Mouse (Mus musculus) CH12.LX (cell line): ENCODE measurements around the gene Itga2b. TPM values are rescaled to one million over a fixed set of nuclear protein-coding genes. Genes with fewer than 3 reads are reported as not detected.

Experiments
- DNase-seq: peaks from one replicate; pipeline ENCODE4 v3.0.0-alpha.2; 2013; ENCODE audit errors: extremely low read depth
- H3K27ac ChIP-seq: 2 replicates; pipeline ENCODE4 v1.5.1; 2012; ENCODE audit warnings: low read depth, mild to moderate bottlenecking, control low read depth, moderate library complexity; ENCODE audit not compliant: insufficient read depth
- H3K27me3 ChIP-seq: replicated peaks from 2 replicates; pipeline ENCODE3; 2012; ENCODE audit warnings: inconsistent platforms
- H3K36me3 ChIP-seq, 2 experiments: replicated peaks in 1 of 2; 2 replicates each; pipeline versions ENCODE3 to v1.6.1; 2012; ENCODE audit warnings: inconsistent platforms in 1 of 2, low read length in 1 of 2, mild to moderate bottlenecking in 1 of 2, mixed read lengths in 1 of 2, moderate library complexity in 1 of 2; ENCODE audit not compliant: control insufficient read depth in 1 of 2, insufficient read depth in 1 of 2
- H3K4me1 ChIP-seq, 2 experiments: 2 replicates each; pipeline ENCODE4 v1.6.1; 2012; ENCODE audit warnings: inconsistent platforms in 1 of 2, moderate library complexity in 1 of 2; ENCODE audit not compliant: insufficient read depth in 2 of 2, control insufficient read depth in 1 of 2
- H3K4me2 ChIP-seq: 2 replicates; pipeline ENCODE4 v1.6.1; 2012; ENCODE audit warnings: low read depth, mild to moderate bottlenecking, control low read depth; ENCODE audit not compliant: poor library complexity, insufficient read depth, severe bottlenecking
- H3K4me3 ChIP-seq, 3 experiments: fragments of 150-350 bp in 1 of 3; sonication (generic) in 1 of 3; replicated peaks in 1 of 3; 2 replicates each; pipeline versions ENCODE3 to v1.5.1; 2011 to 2012; ENCODE audit warnings: low read depth in 2 of 3, low read length in 2 of 3, mild to moderate bottlenecking in 2 of 3, moderate library complexity in 2 of 3, control low read depth in 1 of 3, improper control_type of control experiment in 1 of 3, inconsistent platforms in 1 of 3, mixed read lengths in 1 of 3; ENCODE audit not compliant: poor library complexity in 1 of 3
- H3K79me2 ChIP-seq: replicated peaks from 2 replicates; pipeline ENCODE4 v1.6.1; 2012; ENCODE audit warnings: mild to moderate bottlenecking, moderate library complexity; ENCODE audit not compliant: control insufficient read depth, poor library complexity, insufficient read depth, severe bottlenecking; ENCODE audit errors: extremely low read depth
- H3K9ac ChIP-seq: 2 replicates; pipeline ENCODE4 v1.6.1; 2012; ENCODE audit warnings: low read depth, mild to moderate bottlenecking, control low read depth, moderate library complexity; ENCODE audit not compliant: insufficient read depth
- H3K9me3 ChIP-seq: replicated peaks from 2 replicates; pipeline ENCODE3; 2012; ENCODE audit warnings: low read length, inconsistent platforms, mixed read lengths
- BHLHE40 ChIP-seq: IDR thresholded peaks from 2 replicates; pipeline ENCODE4 v1.6.1; 2011; ENCODE audit warnings: mild to moderate bottlenecking, low read depth, low read length, improper control_type of control experiment
- CHD1 ChIP-seq: IDR thresholded peaks from 2 replicates; pipeline ENCODE4 v1.6.1; 2012; ENCODE audit warnings: low read depth, low read length, improper control_type of control experiment, inconsistent platforms
- CHD2 ChIP-seq: IDR thresholded peaks from 2 replicates; pipeline ENCODE4 v1.6.1; 2011; ENCODE audit warnings: low read length, improper control_type of control experiment
- E2F4 ChIP-seq: IDR thresholded peaks from 2 replicates; pipeline ENCODE4 v1.6.1; 2011; ENCODE audit warnings: low read depth, low read length, improper control_type of control experiment; ENCODE audit not compliant: insufficient replicate concordance
- IRF4 ChIP-seq: IDR thresholded peaks from 2 replicates; pipeline ENCODE4 v1.6.1; 2014; ENCODE audit warnings: low read depth, mild to moderate bottlenecking, inconsistent platforms, low read length, improper control_type of control experiment
- JUND ChIP-seq: conservative IDR thresholded peaks from 2 replicates; pipeline ENCODE4 v1.6.1; 2011; ENCODE audit warnings: low read depth, low read length, improper control_type of control experiment
- MAFK ChIP-seq: IDR thresholded peaks from 2 replicates; pipeline ENCODE4 v1.6.1; 2011; ENCODE audit warnings: low read length, improper control_type of control experiment; ENCODE audit not compliant: insufficient replicate concordance
- MEF2A ChIP-seq: IDR thresholded peaks from 2 replicates; pipeline ENCODE4 v1.6.1; 2014; ENCODE audit warnings: low read depth, mild to moderate bottlenecking, inconsistent platforms, low read length, improper control_type of control experiment, borderline replicate concordance
- MXI1 ChIP-seq: IDR thresholded peaks from 2 replicates; pipeline ENCODE4 v1.6.1; 2011; ENCODE audit warnings: mild to moderate bottlenecking, low read depth, low read length, improper control_type of control experiment
- NELFE ChIP-seq: IDR thresholded peaks from 2 replicates; pipeline ENCODE4 v1.6.1; 2011; ENCODE audit warnings: low read depth, low read length, improper control_type of control experiment
- NRF1 ChIP-seq: IDR thresholded peaks from 2 replicates; pipeline ENCODE4 v1.6.1; 2014; ENCODE audit warnings: low read depth, mild to moderate bottlenecking, inconsistent platforms, low read length, improper control_type of control experiment, moderate library complexity
- POLR2AphosphoS2 ChIP-seq: IDR thresholded peaks from 2 replicates; pipeline ENCODE4 v1.6.1; 2011; ENCODE audit warnings: low read depth, low read length, improper control_type of control experiment
- RCOR1 ChIP-seq: conservative IDR thresholded peaks from 2 replicates; pipeline ENCODE4 v1.6.1; 2012; ENCODE audit warnings: low read depth, mild to moderate bottlenecking, inconsistent platforms, low read length, improper control_type of control experiment
- SIN3A ChIP-seq: IDR thresholded peaks from 2 replicates; pipeline ENCODE4 v1.6.1; 2012; ENCODE audit warnings: low read length, improper control_type of control experiment, inconsistent platforms
- TBP ChIP-seq: conservative IDR thresholded peaks from 2 replicates; pipeline ENCODE4 v1.6.1; 2011; ENCODE audit warnings: low read depth, low read length, improper control_type of control experiment
- UBTF ChIP-seq: IDR thresholded peaks from 2 replicates; pipeline ENCODE4 v1.6.1; 2012; ENCODE audit warnings: low read depth, mild to moderate bottlenecking, inconsistent platforms, low read length, improper control_type of control experiment, moderate library complexity
- USF1 ChIP-seq: IDR thresholded peaks from 2 replicates; pipeline ENCODE4 v1.6.1; 2014; ENCODE audit warnings: low read depth, mild to moderate bottlenecking, inconsistent platforms, low read length, improper control_type of control experiment
- ZMIZ1 ChIP-seq: IDR thresholded peaks from 2 replicates; pipeline ENCODE4 v1.6.1; 2012; ENCODE audit warnings: low read depth, mild to moderate bottlenecking, inconsistent platforms, low read length, improper control_type of control experiment
- ZNF384 ChIP-seq: IDR thresholded peaks from 2 replicates; pipeline ENCODE4 v1.6.1; 2012; ENCODE audit warnings: low read depth, low read length, improper control_type of control experiment, inconsistent platforms
- dilution Hi-C: fragments of 300-500 bp; cut with MboI; formaldehyde crosslinking; loops from 2 replicates; pipeline ENCODE4 v1.14.3; 2020; ENCODE audit warnings: low sequenced_read_pairs; ENCODE audit not compliant: extremely low pct_unique_long_range_greater_than_20kb, extremely low pct_ligation_motif_present
- in situ Hi-C: fragments of 300-500 bp; cut with MboI; formaldehyde crosslinking; loops from 3 replicates; pipeline ENCODE4 v1.14.3; 2019; ENCODE audit warnings: low sequenced_read_pairs, low pct_ligation_motif_present, low pct_unique_long_range_greater_than_20kb, mixed read lengths
- polyA plus RNA-seq: library from polyadenylated mRNA; unstranded; fragments of >175 nt; gene quantifications from 2 replicates; pipeline ENCODE4 v1.2.1, GENCODE M21; 2012; ENCODE audit warnings: low read depth; ENCODE audit not compliant: insufficient read length
- total RNA-seq, 2 experiments: library from RNA; depleted of rRNA; stranded (reverse); fragments of 300-350 nt in 1 of 2; fragments of >200 nt in 1 of 2; gene quantifications; 2 replicates each; pipeline ENCODE4 v1.2.3; 2012 to 2014

The Itga2b gene
- total and polyA plus RNA-seq, 3 experiments, result 0.95 to 3.6 (median 3.0) TPM

DNA sequence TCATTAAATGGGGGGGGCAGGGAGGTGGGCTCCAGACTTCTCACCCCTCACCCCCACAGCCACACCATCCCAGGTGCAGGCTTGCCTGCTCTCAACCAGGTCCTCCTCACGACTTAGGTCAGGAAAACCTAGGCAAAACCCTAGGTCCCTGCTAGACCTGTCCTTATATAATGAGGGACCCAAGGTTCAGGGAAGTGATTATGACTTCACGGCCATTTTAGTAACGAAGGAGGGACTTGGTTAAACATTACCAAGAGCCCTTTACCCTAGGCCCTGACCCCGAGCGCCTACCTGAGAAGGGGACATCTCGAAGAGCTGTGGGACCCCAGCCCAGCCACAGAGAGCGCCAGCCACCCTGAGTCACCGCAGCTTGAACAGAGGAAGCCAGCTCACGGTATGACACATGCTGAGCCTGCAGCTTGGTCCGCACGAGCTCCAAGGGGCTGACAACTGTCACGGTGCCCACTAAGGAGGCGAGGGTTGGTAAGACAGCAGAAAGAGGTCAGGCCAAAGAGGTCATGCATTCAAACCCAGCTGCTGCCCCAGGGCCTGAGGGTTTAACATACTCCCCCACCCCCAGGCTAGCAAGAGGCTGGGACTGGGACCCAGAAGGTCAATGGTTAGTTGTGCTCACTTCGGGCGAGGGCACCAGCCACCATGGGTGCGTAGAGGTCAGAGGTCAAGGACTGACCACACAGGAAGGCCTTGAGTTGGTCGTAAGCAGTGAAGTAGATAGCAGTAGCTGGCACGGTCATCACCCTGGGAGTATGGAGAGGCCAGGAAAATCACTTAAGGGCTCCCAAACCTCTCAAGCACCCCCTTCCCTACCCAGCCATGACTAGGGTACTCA lies 65.5 kb downstream of the Itga2b start:
- Histone ChIP-seq H3K79me2 (peaks cover 12% of the 10 kb centered on the region), H3K9me3 (no peaks in the 10 kb centered on the region), H3K4me1 (peaks cover 8 to 34% of the 10 kb centered on the region in 2 experiments), H3K4me3 (no peak overlapping the region), H3K27ac (no peak overlapping the region), H3K27me3 (no peaks in the 10 kb centered on the region), H3K9ac (no peak overlapping the region), H3K36me3 (peaks cover 43 to 60% of the 10 kb centered on the region in 2 experiments), H3K4me2 (no peak overlapping the region)
- in situ Hi-C loops, result loop anchor here (5.0 kb wide), 1 partner anchor 82 kb away; no protein-coding TSS in a partner anchor
- DNase-seq, result no peak
- TF ChIP-seq CHD1 (no peak), ZNF384 (no peak), USF1 (no peak), BHLHE40 (no peak), RCOR1 (no peak), ZMIZ1 (no peak), NELFE (no peak), MXI1 (no peak), MEF2A (no peak)
- dilution Hi-C loops, result loop anchor here (25.0 kb wide), 1 partner anchor 92 kb away; the partner anchor contains the start of gene Ubtf

DNA sequence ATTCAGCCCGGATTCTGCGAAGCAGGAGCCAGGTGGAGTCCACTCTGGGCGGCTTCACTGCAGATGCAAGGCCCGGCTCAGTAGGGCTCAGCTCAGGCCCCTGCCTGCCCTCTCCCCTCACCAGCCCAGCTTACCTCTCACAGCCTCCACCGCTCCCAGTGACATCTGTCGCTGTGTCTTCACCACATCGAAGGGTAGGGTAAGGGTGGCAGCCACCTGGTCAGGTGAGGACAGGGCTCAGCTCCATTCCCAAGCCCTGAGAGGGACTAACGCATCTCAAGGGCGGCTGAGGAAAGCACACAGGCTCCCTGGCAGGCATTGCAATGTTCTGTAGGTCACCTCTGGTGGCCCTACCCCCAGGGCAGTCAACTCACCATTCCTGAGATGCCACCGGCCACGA lies 66.3 kb downstream of the Itga2b start:
- TF ChIP-seq IRF4 (no peak), TBP (no peak), RCOR1 (no peak), MXI1 (no peak), SIN3A (no peak), JUND (no peak), MAFK (no peak), NRF1 (no peak), POLR2AphosphoS2 (no peak), BHLHE40 (no peak), E2F4 (no peak), UBTF (no peak), ZNF384 (no peak), CHD2 (no peak), MEF2A (no peak)
- TF ChIP-seq, all 38 proteins: peak for 0
- peaks cover 46 to 64% of the 10 kb centered on the region in 2 experiments for H3K36me3 ChIP-seq
- no peaks in the 10 kb centered on the region for H3K27me3 ChIP-seq
- H3K4me2 ChIP-seq, result no peak overlapping the region
- H3K4me1 ChIP-seq, result peaks cover 8 to 29% of the 10 kb centered on the region in 2 experiments
- DNase-seq, result no peak
- H3K9ac ChIP-seq, result no peak overlapping the region
- peaks cover 12% of the 10 kb centered on the region for H3K79me2 ChIP-seq
- no peak overlapping the region for H3K27ac ChIP-seq
- no peaks in the 10 kb centered on the region for H3K9me3 ChIP-seq
- dilution Hi-C loops (loop anchor here (25.0 kb wide), 1 partner anchor 91 kb away; the partner anchor contains the start of gene Ubtf), in situ Hi-C loops (no loop called here)
- no peak overlapping the region for H3K4me3 ChIP-seq

Other genes starting within 250 kb of the Itga2b start
- gene Hdac5, start 240.0 kb downstream of the Itga2b start, total RNA-seq (2012; rRNA removed), result 49.6 and 49.9 TPM in 2 replicates
- gene Hdac5, start 240.0 kb downstream of the Itga2b start, total RNA-seq (2014; rRNA removed), result 23.3 and 24.9 TPM in 2 replicates
- gene Hdac5, start 240.0 kb downstream of the Itga2b start, polyA plus RNA-seq, result 46.4 and 53.9 TPM in 2 replicates
- gene BC030867, start 221.2 kb downstream of the Itga2b start, total RNA-seq (2012; rRNA removed), result 25.6 and 26.2 TPM in 2 replicates
- 9.7 and 11.4 TPM in 2 replicates for gene BC030867, start 221.2 kb downstream of the Itga2b start, total RNA-seq (2014; rRNA removed)
- gene BC030867, start 221.2 kb downstream of the Itga2b start, polyA plus RNA-seq, result 34.0 and 35.2 TPM in 2 replicates
- gene Asb16, start 201.4 kb downstream of the Itga2b start, total RNA-seq (2012; rRNA removed), result 0.04 TPM in 1 of 2 replicates, not detected in the other
- gene Asb16, start 201.4 kb downstream of the Itga2b start, total RNA-seq (2014; rRNA removed), result not detected in 2 replicates
- gene Asb16, start 201.4 kb downstream of the Itga2b start, polyA plus RNA-seq, result not detected in 2 replicates
- 27.8 and 31.0 TPM in 2 replicates for gene Tmub2, start 185.2 kb downstream of the Itga2b start, total RNA-seq (2012; rRNA removed)
- gene Tmub2, start 185.2 kb downstream of the Itga2b start, total RNA-seq (2014; rRNA removed), result 24.8 and 27.0 TPM in 2 replicates
- gene Tmub2, start 185.2 kb downstream of the Itga2b start, polyA plus RNA-seq, result 32.4 and 32.9 TPM in 2 replicates
- 46.6 and 51.3 TPM in 2 replicates for gene Atxn7l3, start 173.5 kb downstream of the Itga2b start, total RNA-seq (2012; rRNA removed)
- gene Atxn7l3, start 173.5 kb downstream of the Itga2b start, total RNA-seq (2014; rRNA removed), result 38.3 and 40.7 TPM in 2 replicates
- 52.0 and 59.0 TPM in 2 replicates for gene Atxn7l3, start 173.5 kb downstream of the Itga2b start, polyA plus RNA-seq
- 126 and 142 TPM in 2 replicates for gene Ubtf, start 150.4 kb downstream of the Itga2b start, total RNA-seq (2012; rRNA removed)
- 89.9 and 99.8 TPM in 2 replicates for gene Ubtf, start 150.4 kb downstream of the Itga2b start, total RNA-seq (2014; rRNA removed)
- 124 and 149 TPM in 2 replicates for gene Ubtf, start 150.4 kb downstream of the Itga2b start, polyA plus RNA-seq
- 0.08 TPM in 1 of 2 replicates, not detected in the other for gene Slc4a1, start 103.9 kb downstream of the Itga2b start, total RNA-seq (2012; rRNA removed)
- gene Slc4a1, start 103.9 kb downstream of the Itga2b start, total RNA-seq (2014; rRNA removed), result 0.04 TPM in 1 of 2 replicates, not detected in the other
- gene Slc4a1, start 103.9 kb downstream of the Itga2b start, polyA plus RNA-seq, result not detected in 2 replicates
- gene Rundc3a, start 76.7 kb downstream of the Itga2b start, total RNA-seq (2012; rRNA removed), result 9.0 and 16.3 TPM in 2 replicates
- gene Rundc3a, start 76.7 kb downstream of the Itga2b start, total RNA-seq (2014; rRNA removed), result 1.3 and 1.4 TPM in 2 replicates
- 3.3 and 4.8 TPM in 2 replicates for gene Rundc3a, start 76.7 kb downstream of the Itga2b start, polyA plus RNA-seq
- gene Slc25a39, start 62.2 kb downstream of the Itga2b start, total RNA-seq (2012; rRNA removed), result 169 and 199 TPM in 2 replicates
- 108 and 112 TPM in 2 replicates for gene Slc25a39, start 62.2 kb downstream of the Itga2b start, total RNA-seq (2014; rRNA removed)
- gene Slc25a39, start 62.2 kb downstream of the Itga2b start, polyA plus RNA-seq, result 198 and 226 TPM in 2 replicates
- 106 and 165 TPM in 2 replicates for gene Grn, start 39.8 kb downstream of the Itga2b start, total RNA-seq (2012; rRNA removed)
- 63.7 and 80.6 TPM in 2 replicates for gene Grn, start 39.8 kb downstream of the Itga2b start, total RNA-seq (2014; rRNA removed)
- gene Grn, start 39.8 kb downstream of the Itga2b start, polyA plus RNA-seq, result 420 and 453 TPM in 2 replicates
- not detected in 2 replicates for gene Fam171a2, start 22.4 kb downstream of the Itga2b start, total RNA-seq (2012; rRNA removed)
- not detected in 2 replicates for gene Fam171a2, start 22.4 kb downstream of the Itga2b start, total RNA-seq (2014; rRNA removed)
- not detected in 2 replicates for gene Fam171a2, start 22.4 kb downstream of the Itga2b start, polyA plus RNA-seq
- 15.4 and 16.6 TPM in 2 replicates for gene Gpatch8, start 86.3 kb upstream of the Itga2b start, total RNA-seq (2012; rRNA removed)
- gene Gpatch8, start 86.3 kb upstream of the Itga2b start, total RNA-seq (2014; rRNA removed), result 10.2 and 11.5 TPM in 2 replicates
- 24.7 and 27.4 TPM in 2 replicates for gene Gpatch8, start 86.3 kb upstream of the Itga2b start, polyA plus RNA-seq
- 0.42 TPM in 1 of 2 replicates, not detected in the other for gene Gm11627, start 109.3 kb upstream of the Itga2b start, total RNA-seq (2012; rRNA removed)
- 0.46 and 0.63 TPM in 2 replicates for gene Gm11627, start 109.3 kb upstream of the Itga2b start, total RNA-seq (2014; rRNA removed)
- 0.38 TPM in 1 of 2 replicates, not detected in the other for gene Gm11627, start 109.3 kb upstream of the Itga2b start, polyA plus RNA-seq
- 0.08 and 0.13 TPM in 2 replicates for gene Fzd2, start 134.3 kb upstream of the Itga2b start, total RNA-seq (2012; rRNA removed)
- gene Fzd2, start 134.3 kb upstream of the Itga2b start, total RNA-seq (2014; rRNA removed), result 0.23 and 0.35 TPM in 2 replicates
- 0.15 and 0.20 TPM in 2 replicates for gene Fzd2, start 134.3 kb upstream of the Itga2b start, polyA plus RNA-seq
- gene Meioc, start 193.6 kb upstream of the Itga2b start, total RNA-seq (2012; rRNA removed), result not detected in 2 replicates
- gene Meioc, start 193.6 kb upstream of the Itga2b start, total RNA-seq (2014; rRNA removed), result not detected in 2 replicates
- not detected in 2 replicates for gene Meioc, start 193.6 kb upstream of the Itga2b start, polyA plus RNA-seq
- 43.4 and 45.4 TPM in 2 replicates for gene Ccdc43, start 227.7 kb upstream of the Itga2b start, total RNA-seq (2012; rRNA removed)
- gene Ccdc43, start 227.7 kb upstream of the Itga2b start, total RNA-seq (2014; rRNA removed), result 56.4 and 59.8 TPM in 2 replicates
- 52.7 and 53.4 TPM in 2 replicates for gene Ccdc43, start 227.7 kb upstream of the Itga2b start, polyA plus RNA-seq